Mouse (Mus musculus) lung, adult 2 months (tissue): ENCODE results near the gene E2f8. TPM values are rescaled to one million over a fixed set of nuclear protein-coding genes. Genes with fewer than 3 reads are reported as not detected.

Experiments
- DNase-seq: peaks from one replicate; pipeline ENCODE4 v3.0.0; 2022
- H3K4me1 ChIP-seq: fragments of 200-500 bp; 2 replicates; pipeline ENCODE4 v1.6.1; 2011; ENCODE audit warnings: low read length; ENCODE audit not compliant: control insufficient read depth, insufficient read depth
- H3K4me3 ChIP-seq: fragments of 200-500 bp; replicated peaks from 2 replicates; pipeline ENCODE3; 2011; ENCODE audit warnings: low read depth, mild to moderate bottlenecking, control low read depth, low read length; ENCODE audit errors: extremely low read depth
- CTCF ChIP-seq: fragments of 200-500 bp; IDR thresholded peaks from 2 replicates; pipeline ENCODE4 v1.5.1; 2011; ENCODE audit warnings: mild to moderate bottlenecking, low read length, control low read depth; ENCODE audit not compliant: insufficient read depth
- POLR2A ChIP-seq: fragments of 200-500 bp; IDR thresholded peaks from 2 replicates; pipeline ENCODE4 v1.6.1; 2011; ENCODE audit warnings: low read depth, mild to moderate bottlenecking, control low read depth, low read length, borderline replicate concordance; ENCODE audit errors: extremely low read depth
- WGBS: fragments of 180-500 bp; shearing (Covaris S2); methylation state at CpG from one replicate; pipeline ENCODE4 v1.1.7; 2018; 5-methylcytosine and 5-hydroxymethylcytosine counted together
- polyA plus RNA-seq: library from polyadenylated mRNA; depleted of rRNA; stranded (reverse); fragments of >200 nt; gene quantifications from 2 replicates; pipeline ENCODE4 v1.2.3, GENCODE M21; 2012

The E2f8 gene
- polyA plus RNA-seq, 1 experiment, result 0.90 TPM

DNA sequence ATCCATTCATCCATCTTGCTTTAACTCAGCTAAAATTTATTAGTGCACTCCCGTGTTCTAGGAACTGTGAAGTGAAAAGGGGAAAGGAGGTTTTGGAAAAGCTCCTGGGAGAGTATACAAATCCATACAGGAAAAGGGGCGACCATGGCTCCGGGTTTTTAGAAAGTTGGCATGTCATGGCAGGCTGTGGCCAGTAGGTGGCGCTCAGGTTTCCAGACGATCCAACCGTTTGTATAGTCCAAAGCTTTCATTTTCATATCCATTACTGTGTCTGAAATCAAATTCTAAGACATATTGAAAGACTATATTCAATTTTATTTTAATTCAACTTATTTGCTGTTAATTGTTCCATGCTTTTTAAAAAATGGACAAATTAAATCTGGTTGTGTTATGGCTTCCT lies 12.8 kb upstream of the E2f8 start:
- Histone ChIP-seq H3K4me1 (peaks cover 10% of the 10 kb centered on the region; the same call in 1 of the 2 replicates), H3K4me3 (no peak overlapping the region)
- TF ChIP-seq POLR2A (no peak), CTCF (peak; percentile 85)
- DNase-seq, result peak; percentile 61
- WGBS, result under 1% methylated on average over 6 of the region's 6 CpGs

DNA sequence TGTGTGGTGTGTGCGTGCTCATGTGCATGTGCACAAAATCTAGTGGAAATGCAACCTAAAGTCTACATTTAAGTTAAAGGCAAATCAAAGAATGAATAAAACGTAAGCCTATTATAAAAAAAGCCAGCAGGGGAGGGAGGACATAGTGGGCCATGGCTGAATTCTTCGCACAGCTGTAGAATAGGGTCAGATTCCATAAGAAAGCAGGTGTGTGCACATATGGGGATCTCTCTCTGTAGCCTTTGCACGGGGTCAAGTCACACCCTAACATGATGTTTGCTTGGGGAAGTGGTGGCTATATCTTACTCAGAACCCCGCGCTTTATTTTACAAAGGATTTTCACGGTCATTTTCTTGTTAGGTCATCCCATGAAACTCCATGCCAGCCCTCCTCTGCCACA lies 11.7 kb upstream of the E2f8 start:
- Histone ChIP-seq H3K4me3 (no peak overlapping the region), H3K4me1 (peaks cover 5% of the 10 kb centered on the region; the same call in 1 of the 2 replicates)
- no peak for TF ChIP-seq CTCF
- TF ChIP-seq POLR2A, result no peak
- no peak for DNase-seq
- WGBS, result 85% methylated on average over 7 of the region's 7 CpGs

GRCm38 (mm10) chr7:48891029-48891428 lies 9.6 kb upstream of the E2f8 start:
- DNase-seq, result no peak

DNA sequence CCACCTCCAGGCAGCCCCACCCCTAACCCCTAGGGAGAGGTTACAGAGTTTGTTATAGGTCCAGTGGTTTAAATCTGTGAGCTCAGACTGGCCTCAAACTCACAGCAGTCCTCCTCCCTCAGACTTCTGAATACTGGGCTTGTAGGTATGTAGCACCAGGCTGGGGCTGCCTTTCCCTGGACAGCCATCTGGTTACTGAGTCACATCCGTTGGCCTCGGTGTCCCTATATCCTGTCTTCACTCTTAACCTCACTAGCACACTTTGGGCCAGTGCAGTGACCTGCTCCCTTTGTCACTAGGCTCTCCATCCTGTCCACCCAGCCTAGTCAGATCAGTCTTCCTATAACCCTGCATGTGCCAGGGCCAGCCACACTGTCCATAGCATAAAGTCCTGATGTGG lies 7.4 kb upstream of the E2f8 start:
- DNase-seq, result no peak
- Histone ChIP-seq H3K4me1 (no peaks in the 10 kb centered on the region), H3K4me3 (no peak overlapping the region)
- no peak for TF ChIP-seq POLR2A
- no peak for TF ChIP-seq CTCF
- 71% methylated on average over 2 of the region's 2 CpGs for WGBS

More at GRCm38 (mm10) chr7:48891029-48891428, 9.6 kb upstream of the E2f8 start:
- Histone ChIP-seq H3K4me1 (no peaks in the 10 kb centered on the region), H3K4me3 (no peak overlapping the region)
- TF ChIP-seq POLR2A (no peak), CTCF (no peak)
- WGBS, result 76% methylated on average over 5 of the region's 5 CpGs

DNA sequence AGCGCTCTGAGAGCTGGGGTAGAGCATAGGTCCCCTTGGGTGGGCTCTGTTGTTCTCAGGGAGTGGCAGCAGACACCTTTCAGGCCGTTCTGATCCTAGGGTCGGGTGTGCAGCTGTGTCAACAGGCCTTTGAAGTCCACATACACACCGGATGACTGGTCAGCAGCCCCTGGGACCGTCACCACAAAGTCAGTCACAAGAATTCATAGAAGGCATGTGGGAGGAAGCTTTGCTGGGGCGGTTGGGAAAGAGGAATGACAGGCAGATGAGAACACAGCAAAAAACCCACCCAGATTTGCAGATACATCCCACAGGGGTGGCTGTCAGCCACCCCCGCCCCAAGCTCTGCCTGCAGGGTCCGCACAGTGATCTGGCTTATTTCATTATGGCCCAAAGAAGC lies 6.6 kb upstream of the E2f8 start:
- TF ChIP-seq POLR2A, result no peak
- no peak for TF ChIP-seq CTCF
- no peaks in the 10 kb centered on the region for H3K4me1 ChIP-seq
- H3K4me3 ChIP-seq, result no peak overlapping the region
- DNase-seq, result no peak
- WGBS, result 48% methylated on average over 8 of the region's 8 CpGs

GRCm38 (mm10) chr7:48884266-48884611 lies 2.8 kb upstream of the E2f8 start:
- WGBS, result 71% methylated on average over 5 of the region's 5 CpGs
- TF ChIP-seq CTCF (no peak), POLR2A (no peak)
- Histone ChIP-seq H3K4me1 (peaks cover 6% of the 10 kb centered on the region), H3K4me3 (no peak overlapping the region)
- DNase-seq, result no peak

DNA sequence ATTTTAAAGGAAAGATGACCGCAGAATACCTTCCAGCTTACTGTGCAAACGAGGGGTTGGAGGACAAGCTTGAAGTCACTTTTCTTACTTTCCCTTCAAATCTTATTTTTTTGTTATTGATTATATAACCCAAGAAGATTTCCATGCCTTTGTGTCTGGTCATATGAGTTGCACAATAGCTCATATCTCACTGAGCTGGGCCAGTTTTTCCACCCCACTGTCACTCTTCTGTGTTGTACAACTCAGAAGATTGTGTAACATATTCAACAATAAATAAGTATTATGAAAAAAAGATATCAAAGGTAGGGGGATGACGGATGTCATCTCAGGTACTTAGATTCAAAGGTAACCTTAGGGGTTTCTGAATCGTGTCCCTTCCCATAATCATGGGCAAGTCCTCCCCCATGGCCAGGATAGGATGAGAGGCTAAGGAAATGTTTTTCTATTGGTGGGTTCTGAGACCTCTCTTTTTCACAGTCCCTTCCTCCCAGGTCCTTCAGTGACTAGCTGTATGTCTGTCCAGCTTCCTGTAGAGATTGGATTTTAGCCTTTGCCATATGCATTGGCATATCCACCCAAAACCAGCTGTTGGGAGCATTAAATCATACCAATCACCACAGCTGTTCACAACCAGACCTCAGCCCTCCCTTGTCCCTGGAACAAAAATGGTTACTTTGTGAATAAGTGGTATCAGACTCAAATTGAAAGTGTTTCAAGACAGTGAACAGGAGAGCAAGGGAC lies 2.3 kb upstream of the E2f8 start:
- 81% methylated on average over 4 of the region's 4 CpGs for WGBS
- Histone ChIP-seq H3K4me3 (no peak overlapping the region), H3K4me1 (peaks cover 6% of the 10 kb centered on the region)
- no peak for TF ChIP-seq POLR2A
- TF ChIP-seq CTCF, result no peak
- no peak for DNase-seq

DNA sequence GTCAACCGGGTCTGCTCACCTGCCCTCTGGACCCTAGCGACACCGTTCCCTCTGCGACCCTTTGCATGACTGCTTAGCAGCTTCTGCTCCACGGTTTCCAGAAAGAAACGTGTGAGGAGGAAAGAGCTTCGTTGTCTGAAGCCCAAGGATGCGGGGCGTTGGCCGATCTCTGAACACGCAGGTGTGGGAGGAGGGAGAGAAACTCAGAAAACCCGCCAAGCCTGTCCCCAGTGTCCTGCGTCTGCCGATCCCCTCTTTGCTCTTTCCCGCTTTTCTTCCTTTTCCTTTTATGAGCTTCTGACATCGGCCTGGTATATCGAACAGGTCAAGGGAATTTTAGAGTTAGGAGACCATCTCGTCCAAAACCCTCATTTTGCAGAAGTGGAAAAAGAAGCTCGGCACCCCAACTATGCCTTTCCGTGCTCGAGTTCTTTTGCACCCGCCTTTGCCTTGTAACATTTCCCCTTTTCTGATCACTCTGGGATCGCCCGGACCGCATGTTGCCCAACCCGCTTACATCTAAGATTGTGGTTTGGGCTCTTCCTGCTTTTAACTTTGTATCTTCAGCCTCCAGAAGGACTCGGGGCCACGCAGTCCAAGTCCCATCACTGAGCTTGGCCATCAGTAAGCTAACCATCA lies 694 bp upstream of the E2f8 start:
- Histone ChIP-seq H3K4me1 (peaks cover 6% of the 10 kb centered on the region), H3K4me3 (peak overlapping the region; percentile 58)
- TF ChIP-seq CTCF (no peak), POLR2A (no peak)
- peak; percentile 10 for DNase-seq
- WGBS, result 2% methylated on average over 28 of the region's 28 CpGs

DNA sequence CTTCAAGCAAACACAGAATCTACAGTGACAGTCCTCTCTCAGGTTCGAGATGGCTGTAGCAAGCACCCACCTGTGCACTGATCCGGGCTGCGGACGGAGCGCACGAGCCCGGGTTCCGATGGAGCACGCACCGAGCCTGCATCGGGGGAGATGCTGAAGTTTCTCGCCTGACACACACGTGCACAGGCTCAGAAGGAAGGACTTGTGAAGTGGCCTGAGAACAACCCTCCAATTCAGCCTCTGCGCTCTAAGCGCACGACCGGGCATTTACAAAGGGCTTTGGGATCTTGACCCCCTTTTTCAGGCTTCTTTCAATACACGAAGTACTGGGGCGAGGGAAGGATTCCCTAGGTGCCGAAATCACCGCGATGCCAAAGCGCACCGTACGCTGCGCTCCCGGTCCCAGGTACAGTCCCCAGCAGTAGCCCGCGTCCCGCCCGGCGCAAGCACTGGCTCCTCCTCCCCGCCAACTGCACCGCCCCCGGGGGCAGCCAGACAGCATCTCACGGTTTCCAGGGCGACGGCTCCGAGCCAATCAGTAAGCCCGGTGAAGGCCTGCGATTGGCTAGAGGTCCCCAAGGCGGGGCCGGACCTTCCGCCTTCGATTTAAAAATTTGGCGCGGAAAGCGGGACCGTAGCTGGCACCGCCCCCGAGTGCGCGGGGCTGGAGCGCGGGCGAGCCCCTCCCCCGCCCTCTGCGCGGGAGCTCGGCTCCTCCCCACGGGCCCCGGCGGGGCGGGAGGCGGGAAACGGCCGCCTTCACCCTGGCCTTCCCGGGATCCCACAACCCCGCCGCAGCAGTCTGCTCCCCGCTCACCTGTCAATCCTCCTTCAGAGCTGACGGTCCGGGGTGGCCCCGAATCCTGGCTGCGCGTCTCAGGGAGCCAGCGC lies 560 bp downstream of the E2f8 start:
- WGBS, result under 1% methylated on average over 76 of the region's 77 CpGs
- H3K4me3 ChIP-seq, result peak overlapping the region; percentile 65
- TF ChIP-seq CTCF (no peak), POLR2A (no peak)
- H3K4me1 ChIP-seq, result peaks cover 8% of the 10 kb centered on the region
- peak; percentile 92 for DNase-seq

DNA sequence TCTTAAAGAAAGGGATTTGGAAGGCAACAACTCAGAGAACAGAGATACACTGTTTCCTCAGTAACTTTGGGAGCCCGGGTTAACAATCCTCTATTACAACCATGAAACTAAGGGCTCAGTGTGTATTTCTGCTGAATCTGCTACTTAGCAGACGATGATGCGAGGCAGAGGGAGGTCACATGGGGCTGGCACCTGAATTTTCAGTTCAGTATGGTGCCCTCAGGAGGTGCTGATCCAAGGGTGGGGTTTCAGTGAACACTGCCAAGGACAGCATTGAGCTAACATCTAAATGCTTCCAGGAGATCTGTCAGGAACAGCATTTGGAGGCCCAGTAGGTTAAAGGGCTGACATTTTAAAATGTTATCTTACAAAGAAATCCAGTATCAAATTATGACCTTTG lies 1.8 kb downstream of the E2f8 start:
- Histone ChIP-seq H3K4me3 (no peak overlapping the region), H3K4me1 (peaks cover 8% of the 10 kb centered on the region)
- WGBS, result 85% methylated on average over 3 of the region's 3 CpGs
- no peak for TF ChIP-seq POLR2A
- TF ChIP-seq CTCF, result no peak
- no peak for DNase-seq
